Mouse (Mus musculus): ENCODE results near the gene Edem2. TPM values are rescaled to one million over a fixed set of nuclear protein-coding genes. Genes with fewer than 3 reads are reported as not detected.

Edem2 gene
- polyA plus RNA-seq, 1 experiment from 2014 or later: 35.5 TPM

- Histone ChIP-seq H3K27me3 (replicated peaks; ENCODE audit: control insufficient read depth, insufficient read depth, low read length) (no peaks in the 10 kb centered on the region), H3K4me1 (replicated peaks; ENCODE audit: control insufficient read depth, insufficient read depth, low read length) (no peaks in the 10 kb centered on the region), H3K4me3 (ENCODE audit: low read depth, low read length) (no peak overlapping the region), H3K27ac (ENCODE audit: low read depth, low read length) (no peak overlapping the region), H3K36me3 (ENCODE audit: control insufficient read depth, insufficient read depth, low read length) (peaks cover 3% of the 10 kb centered on the region; the same call in 1 of the 2 replicates), H3K9ac (ENCODE audit: low read depth, low read length) (no peak overlapping the region), H3K4me2 (peak overlapping the region; percentile 1; the same call in 1 of the 2 replicates), H3K9me3 (ENCODE audit: control insufficient read depth, low read length) (no peaks in the 10 kb centered on the region)
- DNase-seq (ENCODE audit: low spot score) (no peak), ATAC-seq (replicated peaks; ENCODE audit: low FRiP score) (no peak)
- 65% methylated on average over 7 of the region's 7 CpGs for WGBS
These were observed 32.4 kb downstream of the Edem2 start for GRCm38 (mm10) chr2:155696851-155697250.

- 13% methylated on average over 7 of the region's 7 CpGs for WGBS
- Histone ChIP-seq H3K4me2 (peak overlapping the region; percentile 25), H3K9me3 (ENCODE audit: control insufficient read depth, low read length) (no peaks in the 10 kb centered on the region), H3K27ac (ENCODE audit: low read depth, low read length) (no peak overlapping the region), H3K36me3 (ENCODE audit: control insufficient read depth, insufficient read depth, low read length) (no peaks in the 10 kb centered on the region), H3K4me1 (replicated peaks; ENCODE audit: control insufficient read depth, insufficient read depth, low read length) (peaks cover 2% of the 10 kb centered on the region), H3K4me3 (ENCODE audit: low read depth, low read length) (peak overlapping the region; percentile 10; the same call in 1 of the 2 replicates), H3K27me3 (replicated peaks; ENCODE audit: control insufficient read depth, insufficient read depth, low read length) (no peaks in the 10 kb centered on the region), H3K9ac (ENCODE audit: low read depth, low read length) (no peak overlapping the region)
- peak; percentile 77 for DNase-seq (ENCODE audit: low spot score)
- no peak for ATAC-seq (replicated peaks; ENCODE audit: low FRiP score)
These were observed 33.1 kb downstream of the Edem2 start for GRCm38 (mm10) chr2:155696091-155696558.

DNA sequence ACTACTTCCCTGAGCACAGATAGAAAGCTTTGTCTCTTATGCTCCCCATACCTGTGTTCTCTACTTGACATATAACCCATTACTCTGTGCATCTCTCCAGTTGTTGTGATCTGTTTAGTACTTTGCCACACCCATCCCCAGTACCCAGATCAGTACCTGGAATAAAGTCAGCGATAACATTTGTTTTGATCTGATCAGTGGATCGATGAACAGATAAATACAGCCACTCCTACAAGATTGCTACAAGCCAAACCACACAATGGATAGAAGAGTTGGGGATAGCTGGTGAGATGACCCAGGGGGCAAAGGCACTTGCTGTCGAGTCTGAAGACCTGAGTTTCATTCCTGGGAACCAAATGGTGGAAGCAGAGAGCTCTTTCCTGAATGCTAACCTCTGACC lies 34.0 kb downstream of the Edem2 start:
- no peak for DNase-seq (ENCODE audit: low spot score)
- no peak overlapping the region for H3K27ac ChIP-seq (ENCODE audit: low read depth, low read length)
- no peak overlapping the region for H3K4me2 ChIP-seq
- no peaks in the 10 kb centered on the region for H3K36me3 ChIP-seq (ENCODE audit: control insufficient read depth, insufficient read depth, low read length)
- ATAC-seq (replicated peaks; ENCODE audit: low FRiP score): no peak
- WGBS: 67% methylated on average over 3 of the region's 3 CpGs
- H3K9ac ChIP-seq (ENCODE audit: low read depth, low read length): no peak overlapping the region
- H3K27me3 ChIP-seq (replicated peaks; ENCODE audit: control insufficient read depth, insufficient read depth, low read length): no peaks in the 10 kb centered on the region
- peaks cover 10% of the 10 kb centered on the region for H3K4me1 ChIP-seq (replicated peaks; ENCODE audit: control insufficient read depth, insufficient read depth, low read length)
- no peak overlapping the region for H3K4me3 ChIP-seq (ENCODE audit: low read depth, low read length)
- H3K9me3 ChIP-seq (ENCODE audit: control insufficient read depth, low read length): no peaks in the 10 kb centered on the region

GRCm38 (mm10) chr2:155694564-155694963 lies 34.7 kb downstream of the Edem2 start:
- Histone ChIP-seq H3K4me2 (no peak overlapping the region), H3K9me3 (ENCODE audit: control insufficient read depth, low read length) (no peaks in the 10 kb centered on the region), H3K36me3 (ENCODE audit: control insufficient read depth, insufficient read depth, low read length) (no peaks in the 10 kb centered on the region), H3K4me3 (ENCODE audit: low read depth, low read length) (no peak overlapping the region), H3K27me3 (replicated peaks; ENCODE audit: control insufficient read depth, insufficient read depth, low read length) (no peaks in the 10 kb centered on the region), H3K4me1 (replicated peaks; ENCODE audit: control insufficient read depth, insufficient read depth, low read length) (peaks cover 10% of the 10 kb centered on the region), H3K27ac (ENCODE audit: low read depth, low read length) (no peak overlapping the region), H3K9ac (ENCODE audit: low read depth, low read length) (no peak overlapping the region)
- ATAC-seq (replicated peaks; ENCODE audit: low FRiP score) (no peak), DNase-seq (ENCODE audit: low spot score) (no peak)
- 61% methylated on average over 2 of the region's 2 CpGs for WGBS

- Histone ChIP-seq H3K4me2 (no peak overlapping the region), H3K27me3 (replicated peaks; ENCODE audit: control insufficient read depth, insufficient read depth, low read length) (no peaks in the 10 kb centered on the region), H3K27ac (ENCODE audit: low read depth, low read length) (no peak overlapping the region), H3K9me3 (ENCODE audit: control insufficient read depth, low read length) (no peaks in the 10 kb centered on the region), H3K9ac (ENCODE audit: low read depth, low read length) (no peak overlapping the region), H3K4me3 (ENCODE audit: low read depth, low read length) (no peak overlapping the region), H3K4me1 (replicated peaks; ENCODE audit: control insufficient read depth, insufficient read depth, low read length) (peaks cover 10% of the 10 kb centered on the region), H3K36me3 (ENCODE audit: control insufficient read depth, insufficient read depth, low read length) (no peaks in the 10 kb centered on the region)
- no peak for DNase-seq (ENCODE audit: low spot score)
- WGBS: 76% methylated on average over 4 of the region's 4 CpGs
- ATAC-seq (replicated peaks; ENCODE audit: low FRiP score): no peak
These were observed 36.1 kb downstream of the Edem2 start for GRCm38 (mm10) chr2:155693136-155693535.

- under 1% methylated on average over 72 of the region's 72 CpGs for WGBS
- H3K27ac ChIP-seq (ENCODE audit: low read depth, low read length): peak within 1 kb of the TSS; percentile 82
- peaks cover 10% of the 10 kb centered on the region for H3K4me1 ChIP-seq (replicated peaks; ENCODE audit: control insufficient read depth, insufficient read depth, low read length)
- no peaks in the 10 kb centered on the region for H3K9me3 ChIP-seq (ENCODE audit: control insufficient read depth, low read length)
- H3K36me3 ChIP-seq (ENCODE audit: control insufficient read depth, insufficient read depth, low read length): no peaks in the 10 kb centered on the region
- peak within 1 kb of the TSS; percentile 81 for H3K4me2 ChIP-seq
- DNase-seq (ENCODE audit: low spot score) (peak; percentile 99), ATAC-seq (replicated peaks; ENCODE audit: low FRiP score) (peak; percentile 97)
- H3K4me3 ChIP-seq (ENCODE audit: low read depth, low read length): peak within 1 kb of the TSS; percentile 85
- H3K9ac ChIP-seq (ENCODE audit: low read depth, low read length): peak within 1 kb of the TSS; percentile 87
- H3K27me3 ChIP-seq (replicated peaks; ENCODE audit: control insufficient read depth, insufficient read depth, low read length): no peaks in the 10 kb centered on the region
These were observed 37.4 kb downstream of the Edem2 start, which contains the start of gene Trpc4ap for GRCm38 (mm10) chr2:155691723-155692493. Gene Trpc4ap, minus strand, starts transcription at chr2:155692384.

DNA sequence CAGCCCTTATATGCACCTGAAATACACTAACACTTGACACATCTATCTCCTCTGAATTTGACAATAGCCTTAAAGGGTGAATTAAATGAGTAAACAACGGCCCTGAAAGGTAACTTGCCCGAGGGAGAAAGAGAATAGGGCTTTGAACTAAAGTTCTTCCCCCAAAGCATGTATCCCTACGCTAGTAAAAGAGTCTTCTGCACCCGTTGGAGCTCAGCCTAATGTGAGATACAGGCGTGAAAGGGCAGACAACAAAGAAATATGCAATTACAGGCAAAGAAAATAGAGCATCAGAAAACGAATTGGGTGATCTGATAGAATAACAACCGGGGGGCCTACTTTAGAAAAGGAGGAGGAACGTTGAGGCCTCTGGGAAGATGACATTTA lies 37.9 kb downstream of the Edem2 start:
- peak overlapping the region; percentile 82; the same call in 1 of the 2 replicates for H3K27ac ChIP-seq (ENCODE audit: low read depth, low read length)
- peaks cover 10% of the 10 kb centered on the region for H3K4me1 ChIP-seq (replicated peaks; ENCODE audit: control insufficient read depth, insufficient read depth, low read length)
- DNase-seq (ENCODE audit: low spot score) (no peak), ATAC-seq (replicated peaks; ENCODE audit: low FRiP score) (no peak)
- no peaks in the 10 kb centered on the region; the same call in 1 of the 2 replicates for H3K36me3 ChIP-seq (ENCODE audit: control insufficient read depth, insufficient read depth, low read length)
- H3K9me3 ChIP-seq (ENCODE audit: control insufficient read depth, low read length): no peaks in the 10 kb centered on the region
- peak overlapping the region; percentile 85 for H3K4me3 ChIP-seq (ENCODE audit: low read depth, low read length)
- H3K4me2 ChIP-seq: peak overlapping the region; percentile 81
- H3K9ac ChIP-seq (ENCODE audit: low read depth, low read length): peak overlapping the region; percentile 87
- no peaks in the 10 kb centered on the region for H3K27me3 ChIP-seq (replicated peaks; ENCODE audit: control insufficient read depth, insufficient read depth, low read length)
- 7% methylated on average over 8 of the region's 8 CpGs for WGBS

- Histone ChIP-seq H3K4me1 (replicated peaks; ENCODE audit: control insufficient read depth, insufficient read depth, low read length) (peaks cover 10% of the 10 kb centered on the region), H3K9ac (ENCODE audit: low read depth, low read length) (no peak overlapping the region), H3K27me3 (replicated peaks; ENCODE audit: control insufficient read depth, insufficient read depth, low read length) (no peaks in the 10 kb centered on the region), H3K36me3 (ENCODE audit: control insufficient read depth, insufficient read depth, low read length) (no peaks in the 10 kb centered on the region; the same call in 1 of the 2 replicates), H3K27ac (ENCODE audit: low read depth, low read length) (no peak overlapping the region), H3K4me3 (ENCODE audit: low read depth, low read length) (no peak overlapping the region), H3K9me3 (ENCODE audit: control insufficient read depth, low read length) (no peaks in the 10 kb centered on the region), H3K4me2 (no peak overlapping the region)
- no peak for DNase-seq (ENCODE audit: low spot score)
- ATAC-seq (replicated peaks; ENCODE audit: low FRiP score): no peak
- WGBS: 87% methylated on average over 4 of the region's 4 CpGs
These were observed 40.1 kb downstream of the Edem2 start for GRCm38 (mm10) chr2:155689211-155689610.

DNA sequence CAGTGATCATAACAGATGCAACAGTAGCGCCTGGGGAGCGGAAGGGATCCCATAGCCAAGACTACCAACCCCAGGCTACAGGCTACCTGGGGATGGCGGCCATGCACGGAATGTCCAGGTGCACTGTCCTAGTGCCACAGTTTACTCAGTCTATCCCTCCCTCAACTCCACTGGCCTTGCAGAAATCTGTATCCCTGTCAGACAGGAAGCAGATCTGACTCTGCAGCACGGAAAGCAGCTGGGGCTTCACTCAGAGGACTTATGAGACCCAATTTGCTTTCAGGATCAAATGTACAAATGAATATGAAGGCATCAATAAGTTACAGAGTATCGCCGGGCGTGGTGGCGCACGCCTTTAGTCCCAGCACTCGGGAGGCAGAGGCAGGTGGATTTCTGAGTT lies 41.5 kb downstream of the Edem2 start:
- Histone ChIP-seq H3K4me2 (no peak overlapping the region), H3K4me1 (replicated peaks; ENCODE audit: control insufficient read depth, insufficient read depth, low read length) (peaks cover 10% of the 10 kb centered on the region), H3K9me3 (ENCODE audit: control insufficient read depth, low read length) (no peaks in the 10 kb centered on the region), H3K36me3 (ENCODE audit: control insufficient read depth, insufficient read depth, low read length) (no peaks in the 10 kb centered on the region; the same call in 1 of the 2 replicates), H3K27ac (ENCODE audit: low read depth, low read length) (no peak overlapping the region), H3K9ac (ENCODE audit: low read depth, low read length) (no peak overlapping the region), H3K4me3 (ENCODE audit: low read depth, low read length) (no peak overlapping the region), H3K27me3 (replicated peaks; ENCODE audit: control insufficient read depth, insufficient read depth, low read length) (no peaks in the 10 kb centered on the region)
- DNase-seq (ENCODE audit: low spot score) (no peak), ATAC-seq (replicated peaks; ENCODE audit: low FRiP score) (no peak)
- WGBS: 94% methylated on average over 11 of the region's 11 CpGs

Measured in liver, embryonic 11.5 days (tissue).